Mouse (Mus musculus) ES-Bruce4 (cell line): ENCODE results near the gene Tnrc6c.
A peak's percentile ranks its signal among the peaks of the same experiment; 100 is the strongest.

Experiments
- CTCF ChIP-seq: IDR thresholded peaks from one replicate; pipeline ENCODE4 v1.8.1; 2011; ENCODE audit warnings: low read depth, low read length
- EP300 ChIP-seq: IDR thresholded peaks from 2 replicates; pipeline ENCODE4 v1.6.1; 2011; ENCODE audit warnings: low read depth, low read length; ENCODE audit not compliant: insufficient read depth
- POLR2A ChIP-seq: IDR thresholded peaks from one replicate; pipeline ENCODE4 v1.8.1; 2011; ENCODE audit warnings: low read length; ENCODE audit not compliant: insufficient read depth

DNA sequence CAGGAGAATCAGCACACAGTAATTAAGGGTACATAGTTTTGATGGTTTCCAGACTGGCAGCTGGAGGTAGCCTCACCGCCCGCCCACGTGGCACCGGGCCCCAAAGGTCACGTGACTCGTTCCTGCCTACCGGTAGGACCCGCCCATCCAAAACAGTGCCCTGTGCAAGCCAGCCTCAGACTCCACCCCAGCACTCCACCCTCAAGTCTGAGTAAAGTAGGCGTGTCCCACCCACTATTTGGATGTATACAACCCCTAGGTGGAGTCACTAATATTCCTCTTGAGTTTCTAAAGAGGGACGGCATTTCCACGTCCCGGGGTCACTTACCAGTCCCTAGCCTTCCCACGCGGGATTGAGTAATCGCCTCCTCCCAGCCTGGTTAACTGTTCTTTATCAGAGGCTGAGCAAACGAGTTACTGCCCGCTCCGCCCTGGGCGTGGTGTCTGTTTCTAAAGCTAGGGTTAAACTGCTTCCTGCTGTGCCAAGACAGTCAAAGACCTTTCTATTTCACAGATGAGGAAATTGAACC is 126.6 kb downstream of the Tnrc6c start:
- no peak for TF ChIP-seq CTCF
- TF ChIP-seq EP300 = peak; percentile 50; the same call in 1 of the 2 replicates
- TF ChIP-seq POLR2A = no peak
